Mouse (Mus musculus) brain, embryonic 14.5 days (tissue): ENCODE measurements around the gene Cnot11.

Source experiments
- CTCF ChIP-seq: fragments of 200-500 bp; IDR thresholded peaks from 2 replicates; pipeline ENCODE4 v1.5.1; 2012; ENCODE audit warnings: inconsistent platforms, mild to moderate bottlenecking, moderate library complexity, borderline replicate concordance; ENCODE audit not compliant: insufficient read depth, insufficient read length; ENCODE audit errors: extremely low read depth
- POLR2A ChIP-seq: fragments of 200-500 bp; IDR thresholded peaks from 2 replicates; pipeline ENCODE4 v1.6.1; 2012; ENCODE audit warnings: mild to moderate bottlenecking, inconsistent platforms, borderline replicate concordance; ENCODE audit not compliant: poor library complexity, insufficient read depth, insufficient read length, severe bottlenecking; ENCODE audit errors: extremely low read depth

GRCm38 (mm10) chr1:39536701-39537100, 1.9 kb downstream of the Cnot11 start:
- TF ChIP-seq POLR2A = no peak
- no peak for TF ChIP-seq CTCF
